Mouse (Mus musculus): ENCODE measurements around the gene Atp23. TPM values are rescaled to one million over a fixed set of nuclear protein-coding genes. Genes with fewer than 3 reads are reported as not detected.
A peak's percentile ranks its signal among the peaks of the same experiment; 100 is the strongest.

Atp23 gene
- polyA plus RNA-seq, 1 experiment from 2014 or later, result 13.8 TPM

GRCm38 (mm10) chr10:126920220-126920619 is 19.1 kb upstream of the Atp23 start:
- 96% methylated on average over 3 of the region's 3 CpGs for WGBS
- H3K36me3 ChIP-seq (ENCODE audit: control insufficient read depth, insufficient read depth, low read length), result no peaks in the 10 kb centered on the region
- peaks cover 6% of the 10 kb centered on the region for H3K9me3 ChIP-seq (ENCODE audit: control insufficient read depth, low read length)
- no peak overlapping the region for H3K4me2 ChIP-seq (ENCODE audit: low read depth, low read length)
- no peak for ATAC-seq (ENCODE audit: low read depth)
- no peak overlapping the region for H3K9ac ChIP-seq (ENCODE audit: low read length)
- H3K27me3 ChIP-seq (ENCODE audit: control insufficient read depth, insufficient read depth, low read depth, low read length), result no peaks in the 10 kb centered on the region
- no peak overlapping the region for H3K4me3 ChIP-seq (ENCODE audit: low read length)
- no peak overlapping the region for H3K27ac ChIP-seq (ENCODE audit: low read length)
- H3K4me1 ChIP-seq (replicated peaks; ENCODE audit: control insufficient read depth, insufficient read depth, low read length), result no peaks in the 10 kb centered on the region

- ATAC-seq (ENCODE audit: low read depth), result peak; percentile 87
- WGBS, result under 1% methylated on average over 9 of the region's 9 CpGs
- no peak overlapping the region for H3K27ac ChIP-seq (ENCODE audit: low read length)
- no peaks in the 10 kb centered on the region for H3K27me3 ChIP-seq (ENCODE audit: control insufficient read depth, insufficient read depth, low read depth, low read length)
- no peak overlapping the region for H3K4me3 ChIP-seq (ENCODE audit: low read length)
- H3K9ac ChIP-seq (ENCODE audit: low read length), result no peak overlapping the region
- H3K4me1 ChIP-seq (replicated peaks; ENCODE audit: control insufficient read depth, insufficient read depth, low read length), result no peaks in the 10 kb centered on the region
- no peak overlapping the region for H3K4me2 ChIP-seq (ENCODE audit: low read depth, low read length)
- H3K9me3 ChIP-seq (ENCODE audit: control insufficient read depth, low read length), result peaks cover 6% of the 10 kb centered on the region
- no peaks in the 10 kb centered on the region for H3K36me3 ChIP-seq (ENCODE audit: control insufficient read depth, insufficient read depth, low read length)
Measured at GRCm38 (mm10) chr10:126919067-126919466, 17.9 kb upstream of the Atp23 start.

GRCm38 (mm10) chr10:126914288-126914687 is 13.1 kb upstream of the Atp23 start:
- Histone ChIP-seq H3K36me3 (ENCODE audit: control insufficient read depth, insufficient read depth, low read length) (no peaks in the 10 kb centered on the region), H3K4me2 (ENCODE audit: low read depth, low read length) (no peak overlapping the region)

DNA sequence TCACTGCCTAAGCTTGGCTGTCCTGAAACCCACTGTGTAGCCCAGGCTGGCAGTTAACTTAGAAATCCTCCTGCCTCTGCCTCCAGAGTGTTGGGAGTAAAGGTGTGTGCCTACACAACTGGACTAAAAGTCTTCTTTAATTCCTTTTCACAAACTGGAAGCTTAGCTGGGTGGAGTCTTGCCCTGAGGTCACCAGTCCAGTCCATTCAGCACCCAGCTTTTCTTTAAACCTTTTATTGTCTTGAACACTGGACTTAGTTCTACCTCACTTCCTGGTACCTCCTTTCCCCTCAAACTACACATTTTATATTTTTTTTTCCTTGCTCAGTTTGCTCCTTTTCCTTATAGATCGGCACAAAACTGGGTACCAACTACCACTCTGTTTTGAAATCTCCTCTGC is 10.3 kb upstream of the Atp23 start:
- H3K27me3 ChIP-seq (ENCODE audit: control insufficient read depth, insufficient read depth, low read depth, low read length), result no peaks in the 10 kb centered on the region
- H3K9ac ChIP-seq (ENCODE audit: low read length), result no peak overlapping the region
- H3K4me1 ChIP-seq (replicated peaks; ENCODE audit: control insufficient read depth, insufficient read depth, low read length), result no peaks in the 10 kb centered on the region
- ATAC-seq (ENCODE audit: low read depth), result no peak
- H3K27ac ChIP-seq (ENCODE audit: low read length), result no peak overlapping the region
- H3K4me2 ChIP-seq (ENCODE audit: low read depth, low read length), result no peak overlapping the region
- no peaks in the 10 kb centered on the region for H3K36me3 ChIP-seq (ENCODE audit: control insufficient read depth, insufficient read depth, low read length)
- no peaks in the 10 kb centered on the region for H3K9me3 ChIP-seq (ENCODE audit: control insufficient read depth, low read length)
- H3K4me3 ChIP-seq (ENCODE audit: low read length), result no peak overlapping the region
- WGBS, result 78% methylated on average over 1 of the region's 1 CpGs

More at GRCm38 (mm10) chr10:126914288-126914687, 13.1 kb upstream of the Atp23 start:
- no peak overlapping the region for H3K27ac ChIP-seq (ENCODE audit: low read length)
- WGBS, result 91% methylated on average over 5 of the region's 5 CpGs
- no peak for ATAC-seq (ENCODE audit: low read depth)
- H3K4me3 ChIP-seq (ENCODE audit: low read length), result no peak overlapping the region
- no peaks in the 10 kb centered on the region for H3K9me3 ChIP-seq (ENCODE audit: control insufficient read depth, low read length)
- no peak overlapping the region for H3K9ac ChIP-seq (ENCODE audit: low read length)
- H3K27me3 ChIP-seq (ENCODE audit: control insufficient read depth, insufficient read depth, low read depth, low read length), result no peaks in the 10 kb centered on the region
- no peaks in the 10 kb centered on the region for H3K4me1 ChIP-seq (replicated peaks; ENCODE audit: control insufficient read depth, insufficient read depth, low read length)

DNA sequence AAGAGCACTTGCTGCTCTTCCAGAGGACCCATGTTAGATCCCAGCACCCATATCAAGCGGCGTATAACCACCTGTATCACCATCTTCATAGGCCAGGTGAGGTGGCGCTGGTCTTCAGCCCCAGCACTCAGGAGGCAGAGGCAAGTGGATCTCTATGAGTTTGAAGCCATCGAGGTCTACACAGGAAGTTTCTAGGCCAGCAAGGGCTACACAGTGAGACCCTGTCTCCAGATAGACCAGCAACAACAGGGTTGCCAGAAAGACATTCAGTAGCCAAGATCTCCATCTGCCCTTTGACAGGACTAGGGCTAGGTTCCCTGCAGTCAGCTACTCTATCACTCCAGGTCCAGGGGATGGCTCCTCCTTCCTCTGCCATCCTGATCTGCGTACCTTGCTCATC is 5.7 kb upstream of the Atp23 start:
- no peak overlapping the region for H3K4me2 ChIP-seq (ENCODE audit: low read depth, low read length)
- H3K4me1 ChIP-seq (replicated peaks; ENCODE audit: control insufficient read depth, insufficient read depth, low read length), result no peaks in the 10 kb centered on the region; the same call in 1 of the 2 replicates
- no peak for ATAC-seq (ENCODE audit: low read depth)
- H3K9me3 ChIP-seq (ENCODE audit: control insufficient read depth, low read length), result no peaks in the 10 kb centered on the region
- no peaks in the 10 kb centered on the region for H3K27me3 ChIP-seq (ENCODE audit: control insufficient read depth, insufficient read depth, low read depth, low read length)
- H3K27ac ChIP-seq (ENCODE audit: low read length), result no peak overlapping the region
- WGBS, result 90% methylated on average over 5 of the region's 5 CpGs
- H3K4me3 ChIP-seq (ENCODE audit: low read length), result no peak overlapping the region
- H3K36me3 ChIP-seq (ENCODE audit: control insufficient read depth, insufficient read depth, low read length), result no peaks in the 10 kb centered on the region
- no peak overlapping the region for H3K9ac ChIP-seq (ENCODE audit: low read length)

- Histone ChIP-seq H3K27ac (ENCODE audit: low read length) (peak overlapping the region; percentile 84), H3K4me2 (ENCODE audit: low read depth, low read length) (peak overlapping the region; percentile 66), H3K36me3 (ENCODE audit: control insufficient read depth, insufficient read depth, low read length) (no peaks in the 10 kb centered on the region), H3K9me3 (ENCODE audit: control insufficient read depth, low read length) (no peaks in the 10 kb centered on the region), H3K9ac (ENCODE audit: low read length) (peak overlapping the region; percentile 63), H3K27me3 (ENCODE audit: control insufficient read depth, insufficient read depth, low read depth, low read length) (no peaks in the 10 kb centered on the region), H3K4me1 (replicated peaks; ENCODE audit: control insufficient read depth, insufficient read depth, low read length) (peaks cover 4% of the 10 kb centered on the region; the same call in 1 of the 2 replicates), H3K4me3 (ENCODE audit: low read length) (peak overlapping the region; percentile 51)
- peak; percentile 86 for ATAC-seq (ENCODE audit: low read depth)
- WGBS, result under 1% methylated on average over 30 of the region's 30 CpGs
Measured at GRCm38 (mm10) chr10:126905650-126906075, 4.5 kb upstream of the Atp23 start.

DNA sequence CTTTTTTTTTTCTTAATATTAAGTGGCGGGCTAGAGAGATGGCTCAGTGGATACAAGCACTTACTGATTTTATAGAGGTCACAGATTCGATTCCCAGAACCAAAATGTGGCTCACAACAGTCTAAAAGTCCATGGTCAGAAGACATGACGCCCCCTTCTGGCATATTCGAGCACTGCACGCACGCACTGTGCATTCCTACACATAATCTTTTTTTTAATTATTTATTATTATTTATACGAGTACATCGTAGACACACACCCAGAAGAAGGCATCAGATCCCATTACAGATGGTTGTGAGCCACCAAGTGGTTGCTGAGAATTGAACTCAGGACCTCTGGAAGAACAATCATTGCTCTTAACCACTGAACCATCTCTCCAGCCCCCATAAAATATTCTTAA is 3.9 kb upstream of the Atp23 start:
- WGBS, result 65% methylated on average over 8 of the region's 8 CpGs
- no peaks in the 10 kb centered on the region for H3K36me3 ChIP-seq (ENCODE audit: control insufficient read depth, insufficient read depth, low read length)
- no peak for ATAC-seq (ENCODE audit: low read depth)
- H3K4me2 ChIP-seq (ENCODE audit: low read depth, low read length), result peak overlapping the region; percentile 66
- H3K27ac ChIP-seq (ENCODE audit: low read length), result peak overlapping the region; percentile 84
- no peak overlapping the region for H3K9ac ChIP-seq (ENCODE audit: low read length)
- H3K9me3 ChIP-seq (ENCODE audit: control insufficient read depth, low read length), result no peaks in the 10 kb centered on the region
- H3K4me1 ChIP-seq (replicated peaks; ENCODE audit: control insufficient read depth, insufficient read depth, low read length), result peaks cover 7% of the 10 kb centered on the region; the same call in 1 of the 2 replicates
- H3K4me3 ChIP-seq (ENCODE audit: low read length), result peak overlapping the region; percentile 51
- no peaks in the 10 kb centered on the region for H3K27me3 ChIP-seq (ENCODE audit: control insufficient read depth, insufficient read depth, low read depth, low read length)

- ATAC-seq (ENCODE audit: low read depth), result no peak
- no peaks in the 10 kb centered on the region for H3K9me3 ChIP-seq (ENCODE audit: control insufficient read depth, low read length)
- peaks cover 7% of the 10 kb centered on the region; the same call in 1 of the 2 replicates for H3K4me1 ChIP-seq (replicated peaks; ENCODE audit: control insufficient read depth, insufficient read depth, low read length)
- H3K27me3 ChIP-seq (ENCODE audit: control insufficient read depth, insufficient read depth, low read depth, low read length), result no peaks in the 10 kb centered on the region
- H3K36me3 ChIP-seq (ENCODE audit: control insufficient read depth, insufficient read depth, low read length), result no peaks in the 10 kb centered on the region
- WGBS, result 23% methylated on average over 5 of the region's 5 CpGs
- H3K4me2 ChIP-seq (ENCODE audit: low read depth, low read length), result no peak overlapping the region
- no peak overlapping the region for H3K27ac ChIP-seq (ENCODE audit: low read length)
- H3K4me3 ChIP-seq (ENCODE audit: low read length), result no peak overlapping the region
- H3K9ac ChIP-seq (ENCODE audit: low read length), result no peak overlapping the region
Measured at GRCm38 (mm10) chr10:126904221-126904620, 3.1 kb upstream of the Atp23 start.

- H3K9ac ChIP-seq (ENCODE audit: low read length), result no peak overlapping the region
- ATAC-seq (ENCODE audit: low read depth), result no peak
- under 1% methylated on average over 4 of the region's 4 CpGs for WGBS
Measured at GRCm38 (mm10) chr10:126901488-126901843, 311 bp upstream of the Atp23 start.

GRCm38 (mm10) chr10:126895891-126896290 is 5.3 kb downstream of the Atp23 start:
- ATAC-seq (ENCODE audit: low read depth), result no peak
- Histone ChIP-seq H3K27me3 (ENCODE audit: control insufficient read depth, insufficient read depth, low read depth, low read length) (no peaks in the 10 kb centered on the region), H3K4me3 (ENCODE audit: low read length) (no peak overlapping the region), H3K9me3 (ENCODE audit: control insufficient read depth, low read length) (no peaks in the 10 kb centered on the region), H3K9ac (ENCODE audit: low read length) (no peak overlapping the region), H3K4me1 (replicated peaks; ENCODE audit: control insufficient read depth, insufficient read depth, low read length) (peaks cover 4% of the 10 kb centered on the region; the same call in 1 of the 2 replicates), H3K36me3 (ENCODE audit: control insufficient read depth, insufficient read depth, low read length) (peaks cover 21% of the 10 kb centered on the region), H3K4me2 (ENCODE audit: low read depth, low read length) (no peak overlapping the region), H3K27ac (ENCODE audit: low read length) (no peak overlapping the region)
- 52% methylated on average over 6 of the region's 6 CpGs for WGBS

More at GRCm38 (mm10) chr10:126901488-126901843, 311 bp upstream of the Atp23 start:
- peaks cover 7% of the 10 kb centered on the region; the same call in 1 of the 2 replicates for H3K4me1 ChIP-seq (replicated peaks; ENCODE audit: control insufficient read depth, insufficient read depth, low read length)
- no peaks in the 10 kb centered on the region for H3K9me3 ChIP-seq (ENCODE audit: control insufficient read depth, low read length)
- no peaks in the 10 kb centered on the region for H3K27me3 ChIP-seq (ENCODE audit: control insufficient read depth, insufficient read depth, low read depth, low read length)
- peak overlapping the region; percentile 98 for H3K4me2 ChIP-seq (ENCODE audit: low read depth, low read length)
- H3K4me3 ChIP-seq (ENCODE audit: low read length), result peak overlapping the region; percentile 81
- no peak overlapping the region for H3K27ac ChIP-seq (ENCODE audit: low read length)
- H3K36me3 ChIP-seq (ENCODE audit: control insufficient read depth, insufficient read depth, low read length), result peaks cover 5% of the 10 kb centered on the region; the same call in 1 of the 2 replicates
